Comparison of ENCODE assay signal across 7 mouse cellular contexts in genomic region chr3:103101909-103102308, GRCm38 (mm10). TPM values are rescaled to one million over a fixed set of nuclear protein-coding genes. Genes with fewer than 3 reads are reported as not detected.
A peak's percentile ranks its signal among the peaks of the same experiment; 100 is the strongest.
DNase-seq lines count a peak whose midpoint lies in the region; ATAC-seq and TF ChIP-seq lines count a peak whose summit lies in the region.

No protein-coding gene starts in this region.

- peak; percentile 15 for ATAC-seq in heart, postnatal 0 days (ENCODE audit: insufficient read depth, low read depth)
- ATAC-seq in liver, postnatal 0 days = peak; percentile 28
- peak; percentile 40; the same call in 1 of the 2 replicates for ATAC-seq in stomach, postnatal 0 days (ENCODE audit: low FRiP score, low TSS enrichment)

- no peak overlapping the region for H3K27ac ChIP-seq in cortical plate, adult 2 months (ENCODE audit: insufficient read depth, low read length)
- H3K27ac ChIP-seq in heart, postnatal 0 days (ENCODE audit: low read depth) = no peak overlapping the region
- H3K27ac ChIP-seq in liver, postnatal 0 days (ENCODE audit: low read depth) = no peak overlapping the region
- peak overlapping the region; percentile 89 for H3K27ac ChIP-seq in stomach, postnatal 0 days (replicated peaks)

- no peaks in the 10 kb centered on the region for H3K27me3 ChIP-seq in heart, postnatal 0 days (ENCODE audit: control insufficient read depth, insufficient read depth, low read length)
- H3K27me3 ChIP-seq in liver, postnatal 0 days (ENCODE audit: insufficient read depth, low read length) = no peaks in the 10 kb centered on the region
- H3K27me3 ChIP-seq in stomach, postnatal 0 days (ENCODE audit: control insufficient read depth, insufficient read depth, low read length) = no peaks in the 10 kb centered on the region

- no peaks in the 10 kb centered on the region for H3K9me3 ChIP-seq in heart, postnatal 0 days (replicated peaks; ENCODE audit: control insufficient read depth, low read length)
- H3K9me3 ChIP-seq in liver, postnatal 0 days (ENCODE audit: low read length) = no peaks in the 10 kb centered on the region
- H3K9me3 ChIP-seq in stomach, postnatal 0 days (ENCODE audit: control insufficient read depth, low read length) = no peaks in the 10 kb centered on the region

- H3K4me1 ChIP-seq in cortical plate, adult 2 months (ENCODE audit: control insufficient read depth, insufficient read depth, low read length) = no peaks in the 10 kb centered on the region
- peaks cover 4% of the 10 kb centered on the region; the same call in 1 of the 2 replicates for H3K4me1 ChIP-seq in heart, postnatal 0 days (ENCODE audit: control insufficient read depth, insufficient read depth)
- peaks cover 7% of the 10 kb centered on the region for H3K4me1 ChIP-seq in liver, postnatal 0 days (ENCODE audit: insufficient read depth)
- no peaks in the 10 kb centered on the region for H3K4me1 ChIP-seq in stomach, postnatal 0 days (replicated peaks; ENCODE audit: control insufficient read depth, insufficient read depth)

- WGBS in heart, postnatal 0 days = 1% methylated on average over 14 of the region's 14 CpGs
- 0% methylated on average over 14 of the region's 14 CpGs for WGBS in liver, postnatal 0 days (ENCODE audit: insufficient replicate concordance)
- under 1% methylated on average over 14 of the region's 14 CpGs for WGBS in stomach, postnatal 0 days

- H3K9ac ChIP-seq in heart, postnatal 0 days (replicated peaks; ENCODE audit: low read depth, low read length) = peak overlapping the region; percentile 62; the same call in 1 of the 2 replicates
- peak overlapping the region; percentile 81 for H3K9ac ChIP-seq in liver, postnatal 0 days (replicated peaks)
- peak overlapping the region; percentile 47 for H3K9ac ChIP-seq in stomach, postnatal 0 days (ENCODE audit: low read length)

- TF ChIP-seq CTCF in cortical plate, adult 2 months (IDR thresholded peaks at IDR 0.05; ENCODE audit: extremely low read depth, insufficient read depth, low read length) = no peak
- no peak for TF ChIP-seq CTCF in heart, postnatal 0 days (IDR thresholded peaks at IDR 0.05; ENCODE audit: low read depth)
- TF ChIP-seq CTCF in liver, postnatal 0 days (IDR thresholded peaks at IDR 0.05; ENCODE audit: low read depth) = no peak
- TF ChIP-seq CTCF in stomach, postnatal 0 days (IDR thresholded peaks at IDR 0.05; ENCODE audit: low read depth) = no peak

- peak overlapping the region; percentile 34 for H3K4me3 ChIP-seq in cortical plate, adult 2 months (ENCODE audit: insufficient read depth, low read length)
- peak overlapping the region; percentile 83 for H3K4me3 ChIP-seq in heart, postnatal 0 days (ENCODE audit: low read depth, low read length)
- peak overlapping the region; percentile 80 for H3K4me3 ChIP-seq in liver, postnatal 0 days (ENCODE audit: low read depth, low read length)
- peak overlapping the region; percentile 84 for H3K4me3 ChIP-seq in stomach, postnatal 0 days (ENCODE audit: low read depth, low read length)

- TF ChIP-seq EP300 in heart, postnatal 0 days (IDR thresholded peaks at IDR 0.05; ENCODE audit: low read depth) = no peak
- TF ChIP-seq EP300 in liver, postnatal 0 days (IDR thresholded peaks at IDR 0.05; ENCODE audit: low read depth) = no peak
- TF ChIP-seq EP300 in stomach, postnatal 0 days (optimal IDR thresholded peaks at IDR 0.05) = no peak

- TF ChIP-seq POLR2A in cortical plate, adult 2 months (IDR thresholded peaks at IDR 0.05; ENCODE audit: extremely low read depth, insufficient read depth, low read length) = no peak

- peak overlapping the region; percentile 87 for H3K4me2 ChIP-seq in heart, postnatal 0 days (ENCODE audit: low read depth, low read length)
- H3K4me2 ChIP-seq in liver, postnatal 0 days (ENCODE audit: low read depth, low read length) = peak overlapping the region; percentile 94
- peak overlapping the region; percentile 83 for H3K4me2 ChIP-seq in stomach, postnatal 0 days (replicated peaks; ENCODE audit: low read depth)

- peak; percentile 9 for DNase-seq in retina, postnatal 1 day
- no peak for DNase-seq in retina, embryonic 14.5 days (ENCODE audit: low spot score)
- DNase-seq in heart, postnatal 0 days (ENCODE audit: low spot score) = no peak
- DNase-seq in liver, postnatal 0 days = peak; percentile 55
- no peak for DNase-seq in stomach, postnatal 0 days (ENCODE audit: low spot score)
- DNase-seq in thymus, postnatal 25 days = no peak

- no peaks in the 10 kb centered on the region for H3K36me3 ChIP-seq in heart, postnatal 0 days (replicated peaks; ENCODE audit: control insufficient read depth, insufficient read depth, low read length)
- H3K36me3 ChIP-seq in liver, postnatal 0 days (replicated peaks; ENCODE audit: insufficient read depth, low read length) = no peaks in the 10 kb centered on the region
- H3K36me3 ChIP-seq in stomach, postnatal 0 days (ENCODE audit: control insufficient read depth, insufficient read depth, low read length) = no peaks in the 10 kb centered on the region

RNA-seq across cellular contexts. Expression of gene Dennd2c, which starts 0.5 kb away (rescaled TPM):
- polyA plus RNA-seq in cortical plate, adult 2 months (2012; rRNA removed) = 0.33 and 0.44 TPM in 2 replicates
- total RNA-seq in heart, postnatal 0 days (2014; rRNA removed; ENCODE audit: low replicate concordance) = 3.9 and 4.0 TPM in 2 replicates
- 1.6 and 1.7 TPM in 2 replicates for polyA plus RNA-seq in heart, postnatal 0 days (2015; fragmentation: Nextera tagmentation; extraction: Ambion mirVana)
- 2.7 and 2.8 TPM in 2 replicates for polyA plus RNA-seq in liver, postnatal 0 days (2015; fragmentation: Nextera tagmentation; extraction: Ambion mirVana)
- polyA plus RNA-seq in stomach, postnatal 0 days (2015; fragmentation: Nextera tagmentation; extraction: Ambion mirVana) = 5.6 and 6.8 TPM in 2 replicates

RNA-seq across cellular contexts. Expression of gene Ampd1, which starts 28.1 kb away (rescaled TPM):
- polyA plus RNA-seq in cortical plate, adult 2 months (2012; rRNA removed) = not detected in 2 replicates
- total RNA-seq in heart, postnatal 0 days (2014; rRNA removed; ENCODE audit: low replicate concordance) = not detected in 2 replicates
- not detected in 2 replicates for polyA plus RNA-seq in heart, postnatal 0 days (2015; fragmentation: Nextera tagmentation; extraction: Ambion mirVana)
- polyA plus RNA-seq in liver, postnatal 0 days (2015; fragmentation: Nextera tagmentation; extraction: Ambion mirVana) = 0.37 TPM in 1 of 2 replicates, not detected in the other
- polyA plus RNA-seq in stomach, postnatal 0 days (2015; fragmentation: Nextera tagmentation; extraction: Ambion mirVana) = 0.19 and 0.28 TPM in 2 replicates

RNA-seq across cellular contexts. Expression of gene Nras, which starts 43.8 kb away (rescaled TPM):
- polyA plus RNA-seq in cortical plate, adult 2 months (2012; rRNA removed) = 32.6 and 35.1 TPM in 2 replicates
- total RNA-seq in heart, postnatal 0 days (2014; rRNA removed; ENCODE audit: low replicate concordance) = 38.3 and 43.2 TPM in 2 replicates
- 37.7 and 39.0 TPM in 2 replicates for polyA plus RNA-seq in heart, postnatal 0 days (2015; fragmentation: Nextera tagmentation; extraction: Ambion mirVana)
- polyA plus RNA-seq in liver, postnatal 0 days (2015; fragmentation: Nextera tagmentation; extraction: Ambion mirVana) = 16.2 and 19.4 TPM in 2 replicates
- 47.6 and 47.9 TPM in 2 replicates for polyA plus RNA-seq in stomach, postnatal 0 days (2015; fragmentation: Nextera tagmentation; extraction: Ambion mirVana)

Comparison
In these comparisons a context has a peak if more than half of its experiments do, and no peak if none do; other contexts are left out.
1. DNase-seq: peak in retina, postnatal 1 day (single experiment) and liver, postnatal 0 days (single experiment); none in retina, embryonic 14.5 days (single experiment), heart, postnatal 0 days (single experiment), stomach, postnatal 0 days (single experiment) and thymus, postnatal 25 days (single experiment).
2. H3K4me3 ChIP-seq: peak in every context shown above with its lines; median percentile 84 in stomach, postnatal 0 days; 83 in heart, postnatal 0 days; 80 in liver, postnatal 0 days; 34 in cortical plate, adult 2 months.
3. Peak in every context shown above with its lines, with median percentiles within 50 percentile points of each other: ATAC-seq, H3K4me2 ChIP-seq and H3K9ac ChIP-seq.